8 mouse cellular contexts compared by ENCODE assay signal in the genomic region with DNA sequence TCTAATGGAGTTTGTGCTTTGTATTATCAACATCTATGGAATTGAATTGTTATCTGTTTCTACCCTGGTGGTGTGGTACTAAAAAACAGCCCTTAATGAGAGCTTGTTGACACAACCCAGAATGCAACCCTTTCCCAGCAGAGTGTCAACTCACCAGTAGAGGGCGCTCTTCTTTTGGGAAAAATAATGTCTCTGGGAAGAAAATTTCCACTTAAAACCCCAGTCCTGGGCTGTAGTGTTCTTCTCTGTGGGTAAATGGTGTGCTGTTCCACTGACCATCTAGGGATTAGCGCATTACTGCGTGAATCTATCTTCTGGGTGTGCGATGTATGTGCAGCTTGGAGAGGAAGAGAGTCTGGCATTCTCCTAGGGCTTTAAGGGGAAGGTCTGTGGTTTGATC.
DNase-seq lines count a peak whose midpoint lies in the region; ATAC-seq and TF ChIP-seq lines count a peak whose summit lies in the region.

No protein-coding gene starts in this region.

- H3K4me2 ChIP-seq in neural tube, embryonic 14.5 days (ENCODE audit: low read depth, low read length), result no peak overlapping the region

- H3K9me3 ChIP-seq in forebrain, embryonic 10.5 days, result no peaks in the 10 kb centered on the region
- no peaks in the 10 kb centered on the region for H3K9me3 ChIP-seq in neural tube, embryonic 14.5 days (ENCODE audit: control insufficient read depth, low read length)

- intact Hi-C loops in left cerebral cortex, postnatal 4 days (cut with DNase I), result loop anchor here (5.0 kb wide), 1 partner anchor 753 kb away; no protein-coding TSS in a partner anchor

- WGBS in spleen, adult 2 months, result 56% methylated on average over 4 of the region's 4 CpGs
- WGBS in forebrain, embryonic 10.5 days, result 40% methylated on average over 4 of the region's 4 CpGs
- WGBS in neural tube, embryonic 14.5 days, result 32% methylated on average over 4 of the region's 4 CpGs

- peak; percentile 29; the same call in 1 of the 2 replicates for TF ChIP-seq CTCF in spleen, adult 2 months (IDR thresholded peaks at IDR 0.05; ENCODE audit: extremely low read depth, insufficient read depth, insufficient read length, insufficient replicate concordance)

- H3K4me3 ChIP-seq in spleen, adult 2 months (ENCODE audit: extremely low read depth, insufficient read depth, insufficient read length), result no peak overlapping the region
- no peak overlapping the region for H3K4me3 ChIP-seq in forebrain, embryonic 10.5 days
- no peak overlapping the region for H3K4me3 ChIP-seq in neural tube, embryonic 14.5 days (ENCODE audit: low read depth, low read length)

- no peak for DNase-seq in spleen, adult 2 months (ENCODE audit: low read depth in 1 of 2, low spot score in 2 of 2)
- DNase-seq in spleen, postnatal 10 days (ENCODE audit: low spot score in 2 of 2), result no peak
- peak; percentile 86 for DNase-seq in brain, adult 2 months (ENCODE audit: low read depth, low spot score)
- DNase-seq in forebrain, embryonic 10.5 days (ENCODE audit: extremely low spot score, low spot score), result peak; percentile 31
- DNase-seq in kidney, adult 18-20 months, result peak; percentile 58
- peak; percentile 32 for DNase-seq in left cerebral cortex, postnatal 4 days
- DNase-seq in urinary bladder, adult 2 months (ENCODE audit: low spot score), result no peak

- H3K27me3 ChIP-seq in spleen, adult 2 months (ENCODE audit: control insufficient read depth, insufficient read depth, low read length), result no peaks in the 10 kb centered on the region
- no peaks in the 10 kb centered on the region for H3K27me3 ChIP-seq in forebrain, embryonic 10.5 days (ENCODE audit: poor library complexity, severe bottlenecking)
- no peaks in the 10 kb centered on the region for H3K27me3 ChIP-seq in neural tube, embryonic 14.5 days (ENCODE audit: control insufficient read depth, insufficient read depth, low read length)

- no peaks in the 10 kb centered on the region for H3K36me3 ChIP-seq in spleen, adult 2 months (ENCODE audit: control insufficient read depth, insufficient read depth, low read length)
- H3K36me3 ChIP-seq in forebrain, embryonic 10.5 days (replicated peaks), result no peaks in the 10 kb centered on the region
- H3K36me3 ChIP-seq in neural tube, embryonic 14.5 days (ENCODE audit: control insufficient read depth, insufficient read depth, low read length), result no peaks in the 10 kb centered on the region

- peak; percentile 41; the same call in 1 of the 2 replicates for ATAC-seq in neural tube, embryonic 14.5 days (ENCODE audit: low read depth)

- no peaks in the 10 kb centered on the region for H3K4me1 ChIP-seq in spleen, adult 2 months (ENCODE audit: control insufficient read depth, insufficient read depth, insufficient read length)
- peaks cover 5% of the 10 kb centered on the region for H3K4me1 ChIP-seq in forebrain, embryonic 10.5 days
- no peaks in the 10 kb centered on the region for H3K4me1 ChIP-seq in neural tube, embryonic 14.5 days (ENCODE audit: control insufficient read depth, insufficient read depth, low read length)

- TF ChIP-seq POLR2A in spleen, adult 2 months (IDR thresholded peaks at IDR 0.05; ENCODE audit: low read depth, low read length), result no peak

- H3K27ac ChIP-seq in spleen, adult 2 months (ENCODE audit: insufficient read depth, low read length), result no peak overlapping the region
- H3K27ac ChIP-seq in forebrain, embryonic 10.5 days, result no peak overlapping the region
- H3K27ac ChIP-seq in neural tube, embryonic 14.5 days (ENCODE audit: low read depth, low read length), result no peak overlapping the region

- no peak overlapping the region for H3K9ac ChIP-seq in neural tube, embryonic 14.5 days (replicated peaks; ENCODE audit: low read depth, low read length)

Comparison
In these comparisons a context has a peak if more than half of its experiments do, and no peak if none do; other contexts are left out.
1. DNase-seq: peak in brain, adult 2 months (single experiment), forebrain, embryonic 10.5 days (single experiment), kidney, adult 18-20 months (single experiment) and left cerebral cortex, postnatal 4 days (single experiment); none in spleen, adult 2 months (0 of 2), spleen, postnatal 10 days (0 of 2) and urinary bladder, adult 2 months (single experiment).